Mouse (Mus musculus) T-cell, adult 66 days (primary cell): ENCODE results near the gene Ptgds. TPM values are rescaled to one million over a fixed set of nuclear protein-coding genes. Genes with fewer than 3 reads are reported as not detected.

ENCODE experiments used
- total RNA-seq, 2 experiments: library from RNA; stranded (reverse); gene quantifications; 3 replicates in 1 of 2; 4 replicates in 1 of 2; pipeline ENCODE4 v1.2.4; 2023

The Ptgds gene
- not detected for total RNA-seq

GRCm38 (mm10) chr2:25469969-25470368 lies at the start of gene Ptgds:
TSS of gene Ptgds (minus strand) at chr2:25470046.

GRCm38 (mm10) chr2:25501593-25502486 lies 32.0 kb upstream of the Ptgds start, which contains the start of gene C8g:
TSS of gene C8g (minus strand) at chr2:25501719.

GRCm38 (mm10) chr2:25500576-25501405 lies 30.9 kb upstream of the Ptgds start, which contains the start of gene Fbxw5:
TSS of gene Fbxw5 (plus strand) at chr2:25500750.

GRCm38 (mm10) chr2:25493476-25493961 lies 23.7 kb upstream of the Ptgds start, which contains the start of gene Lcn12:
TSS of gene Lcn12 (minus strand) at chr2:25493911.

GRCm38 (mm10) chr2:25460551-25461309 lies 9.1 kb downstream of the Ptgds start, which contains the start of gene Paxx:
TSS of gene Paxx (minus strand) at chr2:25461094.

GRCm38 (mm10) chr2:25456205-25456953 lies 13.5 kb downstream of the Ptgds start, which contains the start of gene Clic3:
TSS of gene Clic3 (plus strand) at chr2:25456838.

GRCm38 (mm10) chr2:25428442-25429236 lies 41.2 kb downstream of the Ptgds start, which contains the start of gene Abca2:
TSS of gene Abca2 (plus strand) at chr2:25428703.

GRCm38 (mm10) chr2:25422587-25423410 lies 47.0 kb downstream of the Ptgds start, which contains the start of gene Fut7:
TSS of gene Fut7 (plus strand) at chr2:25423267.

Other genes starting within 250 kb of the Ptgds start
- 100 to 1,000 TPM; 122 to 138 TPM for gene Tubb4b, start 245.3 kb downstream of the Ptgds start, total RNA-seq
- gene Slc34a3, start 235.7 kb downstream of the Ptgds start, total RNA-seq = not detected
- not detected for gene Rnf224, start 233.3 kb downstream of the Ptgds start, total RNA-seq
- 1 to 10 TPM in 1 of 2 experiments, under 1 TPM in 1; 0.82 to 1.4 TPM for gene Rnf208, start 227.8 kb downstream of the Ptgds start, total RNA-seq
- not detected for gene Cysrt1, start 227.6 kb downstream of the Ptgds start, total RNA-seq
- 10 to 100 TPM in 1 of 2 experiments, 1 to 10 TPM in 1; 9.0 to 11.1 TPM for gene AL732309.1, start 223.2 kb downstream of the Ptgds start, total RNA-seq
- 10 to 100 TPM; 16.7 to 17.9 TPM for gene Tmem203, start 214.6 kb downstream of the Ptgds start, total RNA-seq
- gene Tprn, start 207.4 kb downstream of the Ptgds start, total RNA-seq = 10 to 100 TPM; 15.9 to 22.1 TPM
- 10 to 100 TPM; 43.8 to 45.5 TPM for gene Ssna1, start 197.6 kb downstream of the Ptgds start, total RNA-seq
- gene Anapc2, start 197.6 kb downstream of the Ptgds start, total RNA-seq = 100 to 1,000 TPM; 108 to 110 TPM
- gene Tmem210, start 181.9 kb downstream of the Ptgds start, total RNA-seq = not detected
- gene Lrrc26, start 180.1 kb downstream of the Ptgds start, total RNA-seq = not detected
- gene Grin1, start 150.9 kb downstream of the Ptgds start, total RNA-seq = not detected
- 10 to 100 TPM; 46.4 to 46.6 TPM for gene Man1b1, start 137.7 kb downstream of the Ptgds start, total RNA-seq
- gene Dpp7, start 113.7 kb downstream of the Ptgds start, total RNA-seq = 10 to 100 TPM; 10.7 to 22.7 TPM
- gene Uap1l1, start 104.4 kb downstream of the Ptgds start, total RNA-seq = 10 to 100 TPM in 1 of 2 experiments, 1 to 10 TPM in 1; 8.9 to 12.4 TPM
- gene Sapcd2, start 97.7 kb downstream of the Ptgds start, total RNA-seq = 1 to 10 TPM in 1 of 2 experiments, under 1 TPM in 1; 0.39 to 2.7 TPM
- not detected for gene Entpd2, start 74.2 kb downstream of the Ptgds start, total RNA-seq
- gene Npdc1, start 70.7 kb downstream of the Ptgds start, total RNA-seq = 1 to 10 TPM; 3.3 to 3.8 TPM
- under 1 TPM; 0.39 to 0.73 TPM for gene Fut7, start 46.8 kb downstream of the Ptgds start, total RNA-seq
- gene Abca2, start 41.3 kb downstream of the Ptgds start, total RNA-seq = 10 to 100 TPM; 82.9 to 83.2 TPM
- gene Clic3, start 13.2 kb downstream of the Ptgds start, total RNA-seq = 1 to 10 TPM in 1 of 2 experiments, not detected in 1; 1.4 TPM
- 10 to 100 TPM; 71.5 to 79.3 TPM for gene Paxx, start 9.0 kb downstream of the Ptgds start, total RNA-seq
- gene Lcn12, start 23.9 kb upstream of the Ptgds start, total RNA-seq = not detected
- 10 to 100 TPM; 51.3 to 54.9 TPM for gene Fbxw5, start 30.7 kb upstream of the Ptgds start, total RNA-seq
- 1 to 10 TPM; 1.0 to 1.3 TPM for gene C8g, start 31.7 kb upstream of the Ptgds start, total RNA-seq
- gene Traf2, start 76.9 kb upstream of the Ptgds start, total RNA-seq = 10 to 100 TPM; 45.3 to 55.1 TPM
- 100 to 1,000 TPM; 121 to 134 TPM for gene Edf1, start 87.8 kb upstream of the Ptgds start, total RNA-seq
- 1 to 10 TPM; 2.2 to 4.3 TPM for gene Mamdc4, start 104.8 kb upstream of the Ptgds start, total RNA-seq
- gene Phpt1, start 105.2 kb upstream of the Ptgds start, total RNA-seq = 10 to 100 TPM; 22.0 to 26.5 TPM
- gene Ajm1, start 111.7 kb upstream of the Ptgds start, total RNA-seq = 1 to 10 TPM in 1 of 2 experiments, under 1 TPM in 1; 0.76 to 2.1 TPM
- 100 to 1,000 TPM; 121 to 124 TPM for gene Rabl6, start 138.5 kb upstream of the Ptgds start, total RNA-seq
- not detected for gene Ccdc183, start 147.6 kb upstream of the Ptgds start, total RNA-seq
- gene Tmem141, start 152.0 kb upstream of the Ptgds start, total RNA-seq = 1 to 10 TPM in 1 of 2 experiments, not detected in 1; 1.0 TPM
- gene Fcna, start 158.0 kb upstream of the Ptgds start, total RNA-seq = 1 to 10 TPM; 4.1 to 6.8 TPM
- not detected for gene Lcn8, start 183.1 kb upstream of the Ptgds start, total RNA-seq
- gene Lcn5, start 187.9 kb upstream of the Ptgds start, total RNA-seq = not detected
- not detected for gene Lcn6, start 206.7 kb upstream of the Ptgds start, total RNA-seq
- not detected for gene Lcn10, start 212.7 kb upstream of the Ptgds start, total RNA-seq
- gene Obp2a, start 230.0 kb upstream of the Ptgds start, total RNA-seq = not detected
- gene Bmyc, start 236.7 kb upstream of the Ptgds start, total RNA-seq = 10 to 100 TPM; 16.3 to 18.4 TPM